Comparison of ENCODE assay signal across 38 mouse cellular contexts in the genomic region with DNA sequence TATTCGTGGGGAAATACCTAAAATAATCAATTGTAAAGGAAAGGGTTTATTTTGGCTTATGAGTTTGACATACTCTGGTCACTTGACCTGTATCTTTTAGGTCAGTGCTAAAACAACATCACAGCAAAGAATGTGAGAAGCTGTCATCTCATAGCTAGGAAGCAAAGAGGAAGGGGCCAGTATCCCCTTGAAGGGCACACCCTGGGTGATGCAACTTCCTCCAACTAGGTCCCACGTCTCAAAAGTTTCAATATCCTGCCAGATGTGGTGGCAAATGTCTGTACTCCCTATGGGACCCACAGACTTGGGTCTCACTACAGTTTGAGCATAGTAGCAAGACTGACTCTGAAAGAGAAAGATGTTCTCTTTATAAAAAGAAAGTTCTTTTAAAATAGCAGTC. TPM values are rescaled to one million over a fixed set of nuclear protein-coding genes. Genes with fewer than 3 reads are reported as not detected.
DNase-seq lines count a peak whose midpoint lies in the region; ATAC-seq and TF ChIP-seq lines count a peak whose summit lies in the region.
"Had no signal": no experiment of that assay in that cellular context is flagged by ENCODE, and none has a peak within 500 bp of the region (broad histone marks: within the 10 kb centered on the region; RNA-seq: fewer than 3 reads in every experiment).

No protein-coding gene starts in this region.

- no peak overlapping the region for H3K27ac ChIP-seq in thymus, adult 2 months (ENCODE audit: control insufficient read depth, insufficient read depth, low read length)
- no peak overlapping the region for H3K27ac ChIP-seq in hindbrain, embryonic 16.5 days (ENCODE audit: low read depth, low read length)
- H3K27ac ChIP-seq: heart, adult 2 months; hindbrain, embryonic 15.5 days; kidney, embryonic 15.5 days; layer of hippocampus, adult 2 months; liver, embryonic 13.5 days had no signal

- no peak overlapping the region for H3K4me3 ChIP-seq in thymus, adult 2 months (ENCODE audit: control insufficient read depth, insufficient read depth, low read length)
- no peak overlapping the region for H3K4me3 ChIP-seq in hindbrain, embryonic 16.5 days (ENCODE audit: low read length)
- H3K4me3 ChIP-seq: heart, adult 2 months; heart, embryonic 12.5 days; hindbrain, embryonic 15.5 days; kidney, embryonic 15.5 days; layer of hippocampus, adult 2 months; liver, embryonic 13.5 days; megakaryocyte, embryonic 14.5 days had no signal

- peak; percentile 79 for ATAC-seq in megakaryocyte progenitor cell, adult 5-6 weeks (replicated peaks; ENCODE audit: poor library complexity)
- no peak for ATAC-seq in hindbrain, embryonic 16.5 days
- ATAC-seq: forebrain, embryonic 14.5 days had no signal

- no peaks in the 10 kb centered on the region for H3K27me3 ChIP-seq in thymus, adult 2 months (ENCODE audit: control insufficient read depth, insufficient read depth, low read length)
- H3K27me3 ChIP-seq in hindbrain, embryonic 16.5 days (replicated peaks; ENCODE audit: control insufficient read depth, insufficient read depth, low read length), result no peaks in the 10 kb centered on the region; the same call in 1 of the 2 replicates
- H3K27me3 ChIP-seq: heart, embryonic 12.5 days; hindbrain, embryonic 15.5 days; kidney, embryonic 15.5 days; liver, embryonic 13.5 days; megakaryocyte, embryonic 14.5 days had no signal

- 36% methylated on average over 2 of the region's 2 CpGs for WGBS in thymus, adult 2 months
- WGBS in hindbrain, embryonic 16.5 days, result 71% methylated on average over 2 of the region's 2 CpGs

- H3K36me3 ChIP-seq in thymus, adult 2 months (ENCODE audit: control insufficient read depth, insufficient read depth, low read length), result no peaks in the 10 kb centered on the region
- H3K36me3 ChIP-seq in hindbrain, embryonic 16.5 days (ENCODE audit: control insufficient read depth, insufficient read depth, low read length), result no peaks in the 10 kb centered on the region
- H3K36me3 ChIP-seq: heart, embryonic 12.5 days; hindbrain, embryonic 15.5 days; kidney, embryonic 15.5 days; liver, embryonic 13.5 days had no signal

- no peak overlapping the region for H3K4me2 ChIP-seq in hindbrain, embryonic 16.5 days (ENCODE audit: low read length)
- H3K4me2 ChIP-seq: heart, embryonic 12.5 days; hindbrain, embryonic 15.5 days; kidney, embryonic 15.5 days; liver, embryonic 13.5 days had no signal

- TF ChIP-seq POLR2A in thymus, adult 2 months (IDR thresholded peaks at IDR 0.05; ENCODE audit: control insufficient read depth, extremely low read depth, insufficient read depth, low read length, poor library complexity), result no peak

- DNase-seq in thymus, postnatal 0 days (ENCODE audit: low spot score), result peak; percentile 12
- DNase-seq in thymus, adult 2 months, result no peak
- peak; percentile 19 for DNase-seq in c-Kit-positive CD71-negative TER-119-negative erythroid progenitor cells, embryonic 14.5 days (ENCODE audit: low read depth)
- DNase-seq in frontal cortex, postnatal 14 days (ENCODE audit: low spot score in 2 of 2), result no peak
- DNase-seq in cerebellum, postnatal 36 days, result no peak
- DNase-seq: adrenal gland, adult 2 months; adrenal gland, postnatal 36 days; cerebellum, adult 2 months; cerebellum, postnatal 14 days; gastrocnemius, postnatal 36 days; heart, adult 2 months; heart, postnatal 4 days; kidney, adult 18-20 months; kidney, postnatal 25 days; left cerebral cortex, postnatal 4 days; liver, embryonic 13.5 days; lung, adult 2 months; lung, postnatal 10 days; midbrain, embryonic 14.5 days; thymus, postnatal 14 days had no signal

- no peak for TF ChIP-seq CTCF in thymus, adult 2 months (IDR thresholded peaks at IDR 0.05; ENCODE audit: borderline replicate concordance, control insufficient read depth, extremely low read depth, insufficient read depth, low read length, poor library complexity)

- H3K4me1 ChIP-seq in thymus, adult 2 months (replicated peaks; ENCODE audit: control insufficient read depth, insufficient read depth, low read length), result no peaks in the 10 kb centered on the region
- H3K4me1 ChIP-seq in hindbrain, embryonic 16.5 days (ENCODE audit: control insufficient read depth, insufficient read depth, low read depth, low read length), result no peaks in the 10 kb centered on the region
- H3K4me1 ChIP-seq: hindbrain, embryonic 15.5 days; kidney, embryonic 15.5 days; liver, embryonic 13.5 days had no signal

- H3K9me3 ChIP-seq in hindbrain, embryonic 16.5 days (ENCODE audit: control insufficient read depth, low read length), result no peaks in the 10 kb centered on the region
- H3K9me3 ChIP-seq: heart, embryonic 12.5 days; hindbrain, embryonic 15.5 days; kidney, embryonic 15.5 days; liver, embryonic 13.5 days; megakaryocyte, embryonic 14.5 days had no signal

- no peak overlapping the region for H3K9ac ChIP-seq in hindbrain, embryonic 16.5 days (ENCODE audit: low read depth, low read length)
- H3K9ac ChIP-seq: heart, embryonic 12.5 days; hindbrain, embryonic 15.5 days; kidney, embryonic 15.5 days; liver, embryonic 13.5 days had no signal

RNA-seq across cellular contexts. Expression of gene Adam30, which starts 2.8 kb away (rescaled TPM):
- polyA plus RNA-seq in thymus, postnatal 0 days (2015; fragmentation: Nextera tagmentation; extraction: Ambion mirVana), result not detected in 2 replicates
- not detected in 2 replicates for polyA plus RNA-seq in thymus, adult 2 months (2012; rRNA removed)
- total RNA-seq in megakaryocyte progenitor cell, adult 5-6 weeks (2015), result 0.05 TPM in 1 of 2 replicates, not detected in the other
- not detected in 2 replicates for total RNA-seq in megakaryocyte progenitor cell, adult 5-6 weeks (2017)
- polyA plus RNA-seq in hindbrain, embryonic 16.5 days (2015; fragmentation: Nextera tagmentation; extraction: Ambion mirVana), result not detected in 2 replicates
- total RNA-seq: adrenal gland, adult 2 months; adrenal gland, postnatal 36 days; gastrocnemius, adult 18-20 months; gastrocnemius, postnatal 36 days; heart, adult 2 months; layer of hippocampus, adult 2 months; layer of hippocampus, postnatal 14 days; left cerebral cortex, postnatal 4 days had no signal
- polyA plus RNA-seq: adrenal gland, adult 2 months; brain, embryonic 14.5 days; C2C12; cerebellum, adult 2 months; embryonic facial prominence, embryonic 11.5 days; forebrain, embryonic 14.5 days; heart, embryonic 12.5 days; heart, postnatal 0 days; hindbrain, embryonic 15.5 days; intestine, embryonic 14.5 days; kidney, embryonic 15.5 days; liver, embryonic 13.5 days; lung, adult 2 months; midbrain, embryonic 14.5 days; neural tube, embryonic 11.5 days; stomach, embryonic 14.5 days; urinary bladder, adult 2 months had no signal

Comparison
In these comparisons a context has a peak if more than half of its experiments do, and no peak if none do; other contexts are left out.
1. DNase-seq: peak in thymus, postnatal 0 days (single experiment) and c-Kit-positive CD71-negative TER-119-negative erythroid progenitor cells, embryonic 14.5 days (single experiment); none in thymus, adult 2 months (single experiment), frontal cortex, postnatal 14 days (0 of 2) and cerebellum, postnatal 36 days (0 of 2).